ENCODE assay signal across 15 mouse cellular contexts in the genomic region with DNA sequence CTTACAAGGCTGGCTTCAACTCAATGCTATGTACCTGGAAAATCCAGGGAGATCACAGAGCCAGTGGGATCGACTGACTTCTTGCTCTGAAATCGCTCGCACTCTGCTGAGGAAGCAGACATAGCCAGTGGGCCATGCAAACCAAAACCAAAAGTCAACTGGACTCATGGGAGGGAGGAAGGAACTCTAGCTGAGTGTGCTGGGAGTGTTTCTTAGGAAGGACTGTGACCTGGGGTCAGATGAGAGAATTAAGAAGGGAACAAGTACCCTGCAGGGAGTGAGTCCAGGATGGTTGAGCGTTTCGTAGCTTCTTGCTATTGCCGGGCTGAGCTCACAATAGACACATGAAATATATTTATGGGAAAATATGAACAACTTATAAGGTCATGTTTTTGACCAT.
DNase-seq lines count a peak whose midpoint lies in the region; ATAC-seq lines count a peak whose summit lies in the region.
"Had no signal": no experiment of that assay in that cellular context is flagged by ENCODE, and none has a peak within 500 bp of the region (broad histone marks: within the 10 kb centered on the region; RNA-seq: fewer than 3 reads in every experiment).

No protein-coding gene starts in this region.

- H3K4me2 ChIP-seq in kidney, embryonic 14.5 days (replicated peaks; ENCODE audit: low read depth, low read length), result no peak overlapping the region
- no peak overlapping the region for H3K4me2 ChIP-seq in hindbrain, embryonic 16.5 days (ENCODE audit: low read length)
- H3K4me2 ChIP-seq: forebrain, embryonic 13.5 days; intestine, embryonic 15.5 days; lung, embryonic 14.5 days had no signal

- no peak overlapping the region for H3K27ac ChIP-seq in kidney, embryonic 14.5 days (ENCODE audit: low read depth, low read length)
- H3K27ac ChIP-seq in hindbrain, embryonic 16.5 days (ENCODE audit: low read depth, low read length), result no peak overlapping the region
- H3K27ac ChIP-seq: forebrain, embryonic 13.5 days; intestine, embryonic 15.5 days had no signal

- no peak overlapping the region for H3K9ac ChIP-seq in kidney, embryonic 14.5 days (ENCODE audit: low read depth, low read length)
- no peak overlapping the region for H3K9ac ChIP-seq in hindbrain, embryonic 16.5 days (ENCODE audit: low read depth, low read length)
- H3K9ac ChIP-seq: forebrain, embryonic 13.5 days; intestine, embryonic 15.5 days; lung, embryonic 14.5 days had no signal

- no peak overlapping the region for H3K4me3 ChIP-seq in kidney, embryonic 14.5 days (ENCODE audit: low read length)
- no peak overlapping the region for H3K4me3 ChIP-seq in hindbrain, embryonic 16.5 days (ENCODE audit: low read length)
- H3K4me3 ChIP-seq: forebrain, embryonic 13.5 days; intestine, embryonic 15.5 days had no signal

- peak; percentile 27 for DNase-seq in gastrocnemius, adult 18-20 months (ENCODE audit: low spot score)
- no peak for DNase-seq in gastrocnemius, postnatal 10 days
- peak; percentile 35 for DNase-seq in kidney, adult 11 months
- peak; percentile 29 for DNase-seq in kidney, adult 18-20 months
- DNase-seq in kidney, postnatal 14 days, result peak; percentile 51
- no peak for DNase-seq in right cerebral cortex, postnatal 10 days (ENCODE audit: low spot score in 2 of 2)
- DNase-seq: B cell, adult 2 months; cerebellum, adult 2 months; left cerebral cortex, postnatal 4 days; lung, embryonic 14.5 days; right cerebral cortex, adult 18-20 months had no signal

- no peak for ATAC-seq in kidney, embryonic 14.5 days (ENCODE audit: low FRiP score, low TSS enrichment)
- no peak for ATAC-seq in hindbrain, embryonic 16.5 days
- ATAC-seq: forebrain, embryonic 13.5 days; intestine, embryonic 15.5 days had no signal

- no peaks in the 10 kb centered on the region for H3K27me3 ChIP-seq in kidney, embryonic 14.5 days (ENCODE audit: control insufficient read depth, insufficient read depth, low read length)
- H3K27me3 ChIP-seq in hindbrain, embryonic 16.5 days (replicated peaks; ENCODE audit: control insufficient read depth, insufficient read depth, low read length), result no peaks in the 10 kb centered on the region
- H3K27me3 ChIP-seq: forebrain, embryonic 13.5 days; intestine, embryonic 15.5 days had no signal

- no peaks in the 10 kb centered on the region for H3K9me3 ChIP-seq in kidney, embryonic 14.5 days (ENCODE audit: control insufficient read depth, low read length)
- H3K9me3 ChIP-seq in hindbrain, embryonic 16.5 days (ENCODE audit: control insufficient read depth, low read length), result no peaks in the 10 kb centered on the region
- H3K9me3 ChIP-seq: forebrain, embryonic 13.5 days; intestine, embryonic 15.5 days had no signal

- no peaks in the 10 kb centered on the region for H3K36me3 ChIP-seq in kidney, embryonic 14.5 days (ENCODE audit: control insufficient read depth, insufficient read depth, low read length)
- no peaks in the 10 kb centered on the region for H3K36me3 ChIP-seq in hindbrain, embryonic 16.5 days (ENCODE audit: control insufficient read depth, insufficient read depth, low read length)
- H3K36me3 ChIP-seq: intestine, embryonic 15.5 days had no signal

- 61% methylated on average over 6 of the region's 6 CpGs for WGBS in kidney, embryonic 14.5 days
- 67% methylated on average over 6 of the region's 6 CpGs for WGBS in hindbrain, embryonic 16.5 days

- H3K4me1 ChIP-seq in kidney, embryonic 14.5 days (ENCODE audit: control insufficient read depth, insufficient read depth, low read length), result peaks cover 12% of the 10 kb centered on the region
- no peaks in the 10 kb centered on the region for H3K4me1 ChIP-seq in hindbrain, embryonic 16.5 days (ENCODE audit: control insufficient read depth, insufficient read depth, low read depth, low read length)

Comparison
In these comparisons a context has a peak if more than half of its experiments do, and no peak if none do; other contexts are left out.
1. DNase-seq: peak in gastrocnemius, adult 18-20 months (single experiment), kidney, adult 11 months (single experiment), kidney, adult 18-20 months (single experiment) and kidney, postnatal 14 days (single experiment); none in gastrocnemius, postnatal 10 days (single experiment) and right cerebral cortex, postnatal 10 days (0 of 2).